Mouse (Mus musculus): ENCODE measurements around the gene Rpn1.

Gene Rpn1

GRCm38 (mm10) chr6:88084278-88085151 lies at the start of gene Rpn1:
Gene Rpn1 (plus strand): TSS chr6:88084482.
- peak; percentile 93 for DNase-seq

GRCm38 (mm10) chr6:88037471-88038045 lies 46.7 kb upstream of the Rpn1 start:
- no peak for DNase-seq

- no peak for DNase-seq
These were observed 44.9 kb upstream of the Rpn1 start for GRCm38 (mm10) chr6:88039426-88039825.

GRCm38 (mm10) chr6:88041221-88041620 lies 43.1 kb upstream of the Rpn1 start:
- DNase-seq: no peak

DNA sequence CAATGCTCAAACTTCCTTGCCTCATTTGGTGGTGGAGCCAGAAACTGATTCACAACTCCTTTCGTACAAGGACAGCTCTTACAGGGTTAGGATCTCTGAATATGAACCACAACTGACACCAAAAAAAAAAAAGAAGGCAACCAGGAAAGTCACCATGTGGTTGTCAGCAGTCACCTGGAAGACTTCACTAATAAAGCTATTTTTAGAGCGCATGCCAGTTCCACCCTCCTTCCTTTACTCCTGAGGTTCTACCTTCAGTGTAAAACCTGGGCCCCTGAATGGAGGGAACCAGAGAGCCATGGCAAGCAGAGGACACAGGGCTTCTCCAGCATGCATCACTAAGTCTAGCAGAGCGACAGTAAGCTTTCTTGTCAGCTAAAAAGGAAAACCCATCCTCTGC lies 41.9 kb upstream of the Rpn1 start:
- no peak for DNase-seq

DNA sequence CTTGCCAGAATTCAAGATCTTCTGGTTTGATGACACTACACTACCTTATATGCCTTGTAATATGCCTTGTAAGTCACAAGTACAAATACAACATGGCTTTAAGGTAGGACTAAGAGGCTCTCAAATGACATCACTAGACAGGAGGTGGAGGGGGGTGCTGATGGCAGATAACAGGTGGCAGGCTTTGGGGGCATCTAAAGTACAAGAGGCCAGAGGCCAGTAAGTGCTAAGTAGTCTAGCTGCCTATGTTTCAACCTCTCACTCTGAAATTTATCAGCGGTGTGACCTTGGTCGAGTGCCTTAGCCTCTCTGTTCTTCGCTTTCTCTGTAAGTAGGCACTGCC lies 40.1 kb upstream of the Rpn1 start:
- DNase-seq: no peak

GRCm38 (mm10) chr6:88044577-88045405 lies 39.5 kb upstream of the Rpn1 start, which contains the start of gene Rab7:
Gene Rab7 (minus strand): TSS chr6:88045270.
- peak; percentile 92 for DNase-seq

GRCm38 (mm10) chr6:88045406-88045766 lies 38.9 kb upstream of the Rpn1 start:
- no peak for DNase-seq

- DNase-seq: no peak
These were observed 36.4 kb upstream of the Rpn1 start for GRCm38 (mm10) chr6:88047853-88048252.

DNA sequence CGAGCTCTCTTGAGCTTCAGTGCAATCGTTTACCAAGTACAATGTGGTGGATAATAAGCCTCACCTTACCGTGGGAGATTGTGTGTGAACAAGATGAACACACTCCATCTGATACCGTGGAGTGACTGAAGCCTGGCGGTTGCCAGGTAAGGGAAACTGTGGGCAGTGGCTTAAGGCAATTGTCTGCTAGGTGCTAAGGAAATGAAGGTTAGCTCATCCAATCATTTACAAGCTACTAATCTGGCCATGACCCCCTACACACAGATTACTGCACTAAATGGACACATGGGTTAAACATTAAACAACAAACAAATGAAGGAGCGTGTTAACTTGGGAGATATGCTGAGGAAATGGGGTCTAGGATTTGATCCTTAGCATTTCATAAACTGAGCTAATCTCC lies 35.3 kb upstream of the Rpn1 start:
- no peak for DNase-seq

DNA sequence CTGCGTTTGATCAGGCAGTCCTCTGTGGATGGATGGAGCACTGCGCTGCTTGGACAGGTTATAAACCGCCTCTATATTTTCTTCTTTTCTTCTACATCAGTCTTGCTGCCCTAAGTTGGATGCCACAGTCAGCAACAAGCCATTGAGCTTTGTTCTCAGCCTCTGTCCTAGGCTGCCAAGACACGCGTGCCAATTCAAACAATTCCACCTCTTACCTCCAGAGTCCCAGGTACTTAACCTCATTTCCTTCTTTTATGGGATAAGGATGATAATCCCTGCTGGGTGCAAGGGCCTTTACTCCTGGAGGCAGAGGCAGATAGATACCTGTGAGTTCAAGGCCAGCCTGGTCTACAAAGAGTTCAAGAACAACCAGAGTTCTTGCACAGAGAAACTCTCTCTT lies 33.1 kb upstream of the Rpn1 start:
- DNase-seq: no peak

DNA sequence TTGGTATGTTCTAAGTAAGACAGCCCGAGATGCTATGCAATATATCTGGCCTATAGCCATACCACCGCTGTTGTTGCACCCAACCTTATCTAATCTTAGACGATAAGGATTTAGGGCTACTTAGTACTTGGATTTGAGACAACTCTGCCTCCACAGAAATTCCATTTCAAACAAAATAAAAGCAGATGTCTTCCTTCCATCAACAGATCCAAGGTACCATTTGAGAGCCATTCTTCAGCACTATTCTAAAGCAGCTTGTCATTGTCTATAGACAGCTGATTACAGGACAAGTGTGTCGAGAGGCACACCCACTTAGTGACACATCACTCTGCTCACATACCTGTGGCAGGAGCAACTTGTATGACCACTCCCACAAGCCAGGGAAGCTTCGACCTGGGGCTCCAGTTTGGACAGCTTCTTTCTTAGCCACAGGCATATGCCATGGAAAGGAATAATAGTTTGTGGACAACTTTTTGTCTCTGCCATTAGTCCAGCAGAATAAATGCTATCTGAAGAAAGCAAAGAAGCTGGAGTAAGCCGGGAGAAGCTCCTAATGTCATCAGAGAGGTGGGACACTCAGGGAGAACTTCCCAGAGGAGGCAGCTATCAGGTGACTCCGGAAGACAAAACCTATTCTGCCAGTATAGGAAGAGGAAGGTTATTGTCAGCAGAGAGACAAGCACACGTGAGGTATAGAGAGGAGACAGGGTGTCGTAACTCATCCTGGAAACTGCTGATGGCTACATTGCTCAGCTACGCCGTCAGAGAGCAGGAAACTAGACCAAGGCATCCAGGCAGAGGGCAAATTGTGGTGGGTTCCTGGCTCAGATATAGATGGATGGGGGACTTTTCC lies 30.8 kb upstream of the Rpn1 start:
- DNase-seq: no peak

DNA sequence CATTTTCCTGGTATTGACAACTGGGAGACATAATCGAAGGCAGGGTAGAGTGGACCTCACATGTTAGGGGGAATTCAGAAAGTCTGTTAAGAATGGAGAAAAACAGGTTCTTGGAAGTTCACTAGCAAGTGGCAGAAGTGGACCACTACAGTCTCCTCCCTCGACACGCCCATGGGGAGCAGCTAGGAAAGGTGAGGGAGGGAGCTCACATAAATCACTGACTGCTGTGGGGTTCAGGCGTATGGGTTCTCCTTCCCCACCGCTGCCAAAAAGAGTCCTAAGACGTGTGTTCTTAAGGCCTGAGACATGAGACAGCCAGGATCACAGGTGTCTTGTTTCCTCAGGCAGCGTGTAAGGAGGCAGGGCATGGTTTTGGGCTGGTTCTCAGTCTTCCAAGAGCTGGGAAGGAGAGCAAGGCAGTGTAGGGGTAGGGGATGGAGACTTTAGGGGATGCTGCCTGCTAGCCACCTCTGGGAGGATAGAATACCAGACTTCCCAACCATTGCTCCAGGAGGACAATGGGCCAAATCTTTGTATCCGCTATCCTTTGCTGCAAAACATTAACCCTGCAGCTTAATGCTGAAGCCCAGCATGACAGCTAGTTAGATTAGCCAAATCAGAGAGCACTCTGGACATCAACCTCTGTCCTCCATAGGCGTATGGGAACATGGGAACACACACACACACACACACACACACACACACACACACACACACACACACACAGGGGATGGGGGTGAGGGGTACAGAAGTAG lies 30.0 kb upstream of the Rpn1 start:
- DNase-seq: no peak

GRCm38 (mm10) chr6:88055663-88056062 lies 28.6 kb upstream of the Rpn1 start:
- DNase-seq: no peak

- DNase-seq: no peak
These were observed 27.4 kb upstream of the Rpn1 start for GRCm38 (mm10) chr6:88056866-88057265.

GRCm38 (mm10) chr6:88059903-88060302 lies 24.4 kb upstream of the Rpn1 start:
- no peak for DNase-seq

DNA sequence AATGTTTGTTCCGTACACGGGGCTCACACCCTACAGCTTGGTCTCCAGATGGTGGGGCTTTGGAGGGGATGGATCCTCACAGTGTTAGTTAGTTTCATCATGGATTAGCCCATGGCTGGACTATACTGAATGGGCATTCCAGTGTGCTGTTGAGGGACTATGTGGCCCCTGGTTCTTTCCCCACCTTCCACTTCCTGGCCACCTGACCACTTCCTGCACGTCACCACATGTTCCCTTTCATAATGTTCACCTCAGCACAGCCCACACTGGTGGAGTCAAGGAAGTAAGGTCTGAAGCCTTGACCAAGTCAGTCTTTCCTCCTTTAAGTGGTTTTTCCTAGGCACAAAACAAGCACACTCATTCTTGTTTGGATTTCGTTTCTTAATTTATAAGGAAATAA lies 23.7 kb upstream of the Rpn1 start:
- no peak for DNase-seq

DNA sequence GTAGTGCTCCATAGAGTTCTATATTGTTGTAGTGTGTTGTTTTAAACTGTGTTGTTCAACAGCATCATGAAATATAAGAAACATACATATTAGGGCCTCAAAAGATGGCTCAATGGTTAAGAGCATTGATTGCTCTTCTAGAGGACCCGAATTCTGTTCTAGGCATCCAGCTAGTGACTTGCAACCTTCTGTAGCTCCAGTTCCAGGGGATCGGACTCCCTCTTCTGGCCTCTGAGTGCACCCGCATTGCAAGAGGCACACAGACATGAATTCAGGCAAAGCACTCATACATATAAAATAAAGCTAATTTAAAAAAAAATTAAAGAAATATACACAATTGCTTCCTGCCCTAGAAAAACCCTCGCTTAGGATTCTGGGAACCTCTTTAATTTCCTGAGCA lies 22.9 kb upstream of the Rpn1 start:
- no peak for DNase-seq

DNA sequence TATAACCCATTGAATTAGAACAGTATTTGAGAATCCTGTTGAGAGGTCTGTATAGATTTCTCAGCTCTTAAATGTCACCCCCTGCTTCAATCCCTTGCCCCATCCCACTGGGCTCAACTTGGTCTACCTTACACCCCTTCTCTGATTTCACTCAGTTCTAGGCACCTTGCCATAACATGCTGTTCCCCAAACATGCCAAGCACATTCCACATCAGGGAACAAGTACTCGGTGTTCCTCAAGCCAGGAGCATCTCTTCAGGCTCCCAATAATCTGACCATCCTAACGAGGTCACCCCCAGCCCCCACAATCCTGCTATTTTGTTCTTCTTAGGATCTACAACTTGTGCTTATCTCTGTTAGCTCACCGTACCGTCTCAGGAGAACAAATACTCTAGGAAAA lies 21.9 kb upstream of the Rpn1 start:
- no peak for DNase-seq

GRCm38 (mm10) chr6:88064072-88064642 lies 20.1 kb upstream of the Rpn1 start:
- no peak for DNase-seq

GRCm38 (mm10) chr6:88065116-88065515 lies 19.2 kb upstream of the Rpn1 start:
- DNase-seq: no peak

DNA sequence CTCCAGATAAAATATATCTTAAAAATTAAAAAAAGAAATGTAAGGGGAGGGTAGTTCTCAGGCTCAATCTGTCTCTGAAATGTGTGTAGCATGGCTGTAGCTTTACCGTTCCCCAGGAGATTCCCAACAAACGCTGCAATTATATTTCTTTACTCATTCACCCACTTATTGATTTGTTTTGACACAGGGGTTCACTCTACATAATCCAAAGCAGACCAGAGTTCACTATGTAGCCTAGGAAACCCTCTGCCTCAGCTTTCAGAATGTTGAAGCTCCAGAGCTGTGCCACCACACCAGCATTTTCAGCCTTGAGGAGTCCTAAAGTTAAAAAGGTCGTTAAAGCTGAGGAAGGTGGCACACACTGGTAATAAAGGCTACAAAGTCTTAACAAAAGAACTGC lies 18.3 kb upstream of the Rpn1 start:
- DNase-seq: no peak
